Mouse (Mus musculus): ENCODE measurements around the gene Spag4.

DNA sequence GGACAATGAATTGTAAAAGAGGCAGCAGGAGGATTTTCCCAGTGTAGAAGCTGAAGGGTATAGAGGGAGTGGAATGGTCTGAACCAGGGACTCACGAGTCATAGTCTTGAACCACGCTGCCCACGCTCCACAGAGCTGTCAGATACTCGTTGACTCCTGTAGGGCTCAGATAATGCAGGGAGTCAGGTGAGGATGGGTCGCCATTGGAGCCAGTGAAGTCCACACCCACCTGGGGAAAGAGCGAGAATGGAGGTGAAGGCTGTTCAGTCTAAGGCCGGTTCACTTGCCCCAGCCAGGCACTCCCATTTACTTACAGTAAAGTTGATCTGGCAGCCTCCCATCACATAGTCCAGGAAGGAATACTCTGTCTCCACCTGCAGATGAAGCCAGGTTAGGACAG lies 12.5 kb downstream of the Spag4 start:
- no peak for TF ChIP-seq CTCF (IDR thresholded peaks at IDR 0.05; ENCODE audit: insufficient read depth, low read length)
- no peak for TF ChIP-seq POLR2A (IDR thresholded peaks at IDR 0.05; ENCODE audit: borderline replicate concordance, extremely low read depth, low read depth, low read length)

Data from lung, adult 2 months (tissue).